In genomic region chr1:59623325-59624017, GRCm38 (mm10) we compare ENCODE assay signal across 8 mouse cellular contexts. TPM values are rescaled to one million over a fixed set of nuclear protein-coding genes. Genes with fewer than 3 reads are reported as not detected.
DNase-seq lines count a peak whose midpoint lies in the region; ATAC-seq and TF ChIP-seq lines count a peak whose summit lies in the region.

No protein-coding gene starts in this region.

- no peak overlapping the region for H3K4me2 ChIP-seq in intestine, postnatal 0 days (replicated peaks; ENCODE audit: low read depth)

- no peak overlapping the region for H3K27ac ChIP-seq in intestine, postnatal 0 days (ENCODE audit: low read depth, low read length)

- H3K4me1 ChIP-seq in intestine, postnatal 0 days (replicated peaks; ENCODE audit: control insufficient read depth, insufficient read depth, low read length) = no peaks in the 10 kb centered on the region

- no peak overlapping the region for H3K4me3 ChIP-seq in intestine, postnatal 0 days (ENCODE audit: low read depth, low read length)

- H3K36me3 ChIP-seq in intestine, postnatal 0 days (ENCODE audit: control insufficient read depth, insufficient read depth) = no peaks in the 10 kb centered on the region

- intact Hi-C loops in left cerebral cortex, postnatal 14 days (cut with DNase I) = loop anchor here (1.0 to 5.0 kb wide), 3 partner anchors 307 to 851 kb away; no protein-coding TSS in a partner anchor

- H3K9me3 ChIP-seq in intestine, postnatal 0 days (ENCODE audit: control insufficient read depth) = no peaks in the 10 kb centered on the region

- DNase-seq in B cell, adult 2 months = peak; percentile 72 to 74
- peak; percentile 67 to 68 for DNase-seq in adrenal gland, adult 18-20 months (ENCODE audit: low spot score in 2 of 2)
- DNase-seq in embryo, embryonic 11.5 days (ENCODE audit: low read depth, low spot score) = peak; percentile 83
- DNase-seq in gastrocnemius, postnatal 25 days = peak; percentile 14
- DNase-seq in left cerebral cortex, postnatal 14 days (ENCODE audit: low spot score in 2 of 2) = peak; percentile 69 to 86
- peak; percentile 89 for DNase-seq in mesoderm, embryonic 11.5 days (ENCODE audit: low read depth, low spot score)
- peak; percentile 39 for DNase-seq in spleen, adult 12 weeks (ENCODE audit: low spot score)

- WGBS in intestine, postnatal 0 days = 25% methylated on average over 5 of the region's 5 CpGs

- no peaks in the 10 kb centered on the region for H3K27me3 ChIP-seq in intestine, postnatal 0 days (replicated peaks; ENCODE audit: control insufficient read depth, insufficient read depth, low read length)

- peak; percentile 99 for TF ChIP-seq CTCF in intestine, postnatal 0 days (IDR thresholded peaks at IDR 0.05; ENCODE audit: low read depth)

- H3K9ac ChIP-seq in intestine, postnatal 0 days (ENCODE audit: low read depth, low read length) = no peak overlapping the region

- ATAC-seq in intestine, postnatal 0 days = peak; percentile 66

RNA-seq across cellular contexts. Expression of gene Sumo1, which starts 47.2 kb away (rescaled TPM):
- total RNA-seq in adrenal gland, adult 18-20 months (2021) = 100 to 1,000 TPM; 114 to 143 TPM
- 10 to 100 TPM; 48.0 to 49.4 TPM for total RNA-seq in gastrocnemius, postnatal 25 days (2021)
- 208 and 217 TPM in 2 replicates for polyA plus RNA-seq in intestine, postnatal 0 days (2015; fragmentation: Nextera tagmentation; extraction: Ambion mirVana)
- total RNA-seq in left cerebral cortex, postnatal 14 days (2021) = 100 to 1,000 TPM; 103 to 110 TPM

Comparison
In these comparisons a context has a peak if more than half of its experiments do, and no peak if none do; other contexts are left out.
1. DNase-seq: peak in every context shown above with its lines; median percentile 89 in mesoderm, embryonic 11.5 days; 83 in embryo, embryonic 11.5 days; 78 in left cerebral cortex, postnatal 14 days; 73 in B cell, adult 2 months; 68 in adrenal gland, adult 18-20 months; 39 in spleen, adult 12 weeks; 14 in gastrocnemius, postnatal 25 days.